18 mouse cellular contexts compared by ENCODE assay signal in genomic region chr11:3285940-3286339, GRCm38 (mm10).
"Had no signal": no experiment of that assay in that cellular context is flagged by ENCODE, and none has a peak within 500 bp of the region (broad histone marks: within the 10 kb centered on the region; RNA-seq: fewer than 3 reads in every experiment).

No protein-coding gene starts in this region.

- H3K4me3 ChIP-seq: liver, embryonic 12.5 days; midbrain, embryonic 10.5 days; midbrain, embryonic 13.5 days; midbrain, embryonic 15.5 days; myocyte; neural tube, embryonic 13.5 days; neural tube, embryonic 15.5 days had no signal

- ATAC-seq: liver, embryonic 12.5 days; midbrain, embryonic 13.5 days; midbrain, embryonic 15.5 days had no signal

- H3K9me3 ChIP-seq: midbrain, embryonic 15.5 days; neural tube, embryonic 15.5 days had no signal

- H3K27ac ChIP-seq: liver, embryonic 12.5 days; liver, embryonic 14.5 days; midbrain, embryonic 10.5 days; midbrain, embryonic 13.5 days; midbrain, embryonic 15.5 days; neural tube, embryonic 13.5 days; neural tube, embryonic 15.5 days had no signal

- H3K27me3 ChIP-seq: midbrain, embryonic 13.5 days; midbrain, embryonic 15.5 days; neural tube, embryonic 13.5 days; neural tube, embryonic 15.5 days had no signal

- DNase-seq: lung, adult 18-20 months; lung, postnatal 10 days; lung, postnatal 36 days; retina, postnatal 1 day; right cerebral cortex, adult 18-20 months; right cerebral cortex, postnatal 25 days; right cerebral cortex, postnatal 4 days; spleen, adult 18-20 months; thymus, adult 18-20 months; thymus, postnatal 14 days had no signal

- H3K36me3 ChIP-seq: liver, embryonic 12.5 days; midbrain, embryonic 13.5 days; midbrain, embryonic 15.5 days; neural tube, embryonic 13.5 days; neural tube, embryonic 15.5 days had no signal

- H3K4me2 ChIP-seq: liver, embryonic 12.5 days; midbrain, embryonic 13.5 days; midbrain, embryonic 15.5 days; neural tube, embryonic 13.5 days; neural tube, embryonic 15.5 days had no signal

- H3K9ac ChIP-seq: liver, embryonic 12.5 days; liver, embryonic 14.5 days; midbrain, embryonic 13.5 days; midbrain, embryonic 15.5 days; neural tube, embryonic 13.5 days; neural tube, embryonic 15.5 days had no signal
